Mouse (Mus musculus) spleen, postnatal 4 days (tissue): ENCODE measurements around the gene Celf2.

Experiments used
- DNase-seq, 2 experiments: peaks; one replicate each; pipeline ENCODE4 v3.0.0; 2022; ENCODE audit warnings: low spot score in 2 of 2

Gene Celf2

GRCm38 (mm10) chr2:7392500-7392899 is 116.9 kb downstream of the Celf2 start:
- DNase-seq: no peak

- no peak for DNase-seq
These were observed 120.1 kb downstream of the Celf2 start for GRCm38 (mm10) chr2:7389264-7389663.

- no peak for DNase-seq
These were observed 130.6 kb downstream of the Celf2 start for GRCm38 (mm10) chr2:7378736-7379135.

- no peak for DNase-seq
These were observed 131.5 kb downstream of the Celf2 start for GRCm38 (mm10) chr2:7377878-7378277.

GRCm38 (mm10) chr2:7367738-7368137 is 141.6 kb downstream of the Celf2 start:
- no peak for DNase-seq

GRCm38 (mm10) chr2:7359557-7359956 is 149.8 kb downstream of the Celf2 start:
- DNase-seq: no peak

GRCm38 (mm10) chr2:7358816-7359215 is 150.5 kb downstream of the Celf2 start:
- DNase-seq: no peak

GRCm38 (mm10) chr2:7351234-7351633 is 158.1 kb downstream of the Celf2 start:
- no peak for DNase-seq

GRCm38 (mm10) chr2:7346703-7347461 is 162.5 kb downstream of the Celf2 start:
- no peak for DNase-seq

- no peak for DNase-seq
These were observed 164.4 kb downstream of the Celf2 start for GRCm38 (mm10) chr2:7344951-7345350.

GRCm38 (mm10) chr2:7342911-7343478 is 166.4 kb downstream of the Celf2 start:
- no peak for DNase-seq

- DNase-seq: no peak
These were observed 174.5 kb downstream of the Celf2 start for GRCm38 (mm10) chr2:7334846-7335245.

GRCm38 (mm10) chr2:7328018-7328899 is 181.1 kb downstream of the Celf2 start:
- DNase-seq: no peak

- DNase-seq: no peak
These were observed 189.6 kb downstream of the Celf2 start for GRCm38 (mm10) chr2:7319760-7320159.

GRCm38 (mm10) chr2:7311776-7312175 is 197.6 kb downstream of the Celf2 start:
- DNase-seq: no peak

- no peak for DNase-seq
These were observed 198.6 kb downstream of the Celf2 start for GRCm38 (mm10) chr2:7310840-7311182.

GRCm38 (mm10) chr2:7310129-7310839 is 199.1 kb downstream of the Celf2 start:
- DNase-seq: no peak

GRCm38 (mm10) chr2:7309324-7309723 is 200.0 kb downstream of the Celf2 start:
- no peak for DNase-seq

GRCm38 (mm10) chr2:7308731-7309130 is 200.6 kb downstream of the Celf2 start:
- DNase-seq: no peak

- DNase-seq: no peak
These were observed 221.9 kb downstream of the Celf2 start for GRCm38 (mm10) chr2:7287434-7287833.

GRCm38 (mm10) chr2:7273214-7273613 is 236.1 kb downstream of the Celf2 start:
- no peak for DNase-seq

- no peak for DNase-seq
These were observed 239.3 kb downstream of the Celf2 start for GRCm38 (mm10) chr2:7270051-7270450.
